Mouse (Mus musculus): ENCODE results near the gene Gm45062. TPM values are rescaled to one million over a fixed set of nuclear protein-coding genes. Genes with fewer than 3 reads are reported as not detected.

Gm45062 gene
- polyA plus RNA-seq, 1 experiment from 2014 or later: 8.1 TPM

DNA sequence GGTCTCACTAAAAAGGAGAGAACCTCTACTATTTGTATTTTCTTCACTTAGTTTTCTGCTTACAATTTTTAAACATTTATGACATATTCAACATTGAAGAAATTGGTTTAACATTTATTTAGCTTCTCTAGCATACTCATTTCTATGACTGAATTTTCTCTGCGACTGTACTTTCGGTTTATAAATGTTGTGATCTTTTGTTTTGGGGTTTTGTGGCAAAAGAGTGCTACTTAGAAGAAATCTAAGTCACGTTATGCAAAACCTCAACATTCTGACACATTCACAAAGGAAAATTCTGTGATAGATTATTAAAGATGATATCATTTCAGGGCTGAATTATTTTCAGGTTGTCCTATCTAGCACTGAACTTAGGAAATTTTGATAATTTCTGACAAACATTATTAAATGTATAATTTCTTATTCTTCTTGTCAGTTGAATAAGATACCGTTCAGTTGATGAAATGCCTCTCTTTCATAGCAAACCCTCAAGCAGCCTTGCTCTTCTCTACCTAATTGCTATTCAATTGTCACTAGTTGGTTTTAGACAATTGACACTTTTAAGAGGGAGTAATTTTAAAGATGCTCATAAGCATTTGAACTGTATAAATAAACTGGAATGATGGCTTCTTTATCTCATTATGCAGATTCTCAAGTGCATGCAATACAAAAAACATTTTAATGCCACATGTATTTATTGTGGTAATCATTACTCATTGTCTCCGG, 297.8 kb downstream of the Gm45062 start:
- Histone ChIP-seq H3K4me3 (no peak overlapping the region), H3K27me3 (replicated peaks) (no peaks in the 10 kb centered on the region), H3K9ac (no peak overlapping the region), H3K4me2 (no peak overlapping the region), H3K4me1 (no peaks in the 10 kb centered on the region), H3K9me3 (no peaks in the 10 kb centered on the region), H3K27ac (replicated peaks) (no peak overlapping the region), H3K36me3 (peaks cover 16% of the 10 kb centered on the region)
- ATAC-seq (ENCODE audit: extremely low read depth, insufficient number of reproducible peaks, low FRiP score, low TSS enrichment): no peak
- WGBS: 89% methylated on average over 5 of the region's 5 CpGs

DNA sequence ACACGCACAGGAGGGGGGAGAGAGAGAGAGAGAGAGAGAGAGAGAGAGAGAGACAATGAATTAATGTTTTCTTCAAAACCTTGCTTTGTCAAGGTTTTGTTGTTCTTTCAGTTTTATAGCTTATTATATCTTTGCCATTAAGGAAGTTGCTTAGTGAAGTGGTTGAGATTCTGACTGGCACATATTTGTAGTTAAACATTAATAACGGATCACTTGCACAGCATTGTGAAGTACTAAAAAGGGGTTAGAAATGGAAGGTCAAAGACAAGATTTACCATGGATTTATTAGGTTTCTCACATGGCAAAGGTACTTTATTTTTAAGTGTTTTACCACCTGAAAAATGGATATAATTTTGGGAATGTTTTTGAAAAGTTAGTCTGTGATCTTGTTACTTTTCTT, 301.4 kb downstream of the Gm45062 start:
- ATAC-seq (ENCODE audit: extremely low read depth, insufficient number of reproducible peaks, low FRiP score, low TSS enrichment): no peak
- WGBS: 92% methylated on average over 2 of the region's 2 CpGs

DNA sequence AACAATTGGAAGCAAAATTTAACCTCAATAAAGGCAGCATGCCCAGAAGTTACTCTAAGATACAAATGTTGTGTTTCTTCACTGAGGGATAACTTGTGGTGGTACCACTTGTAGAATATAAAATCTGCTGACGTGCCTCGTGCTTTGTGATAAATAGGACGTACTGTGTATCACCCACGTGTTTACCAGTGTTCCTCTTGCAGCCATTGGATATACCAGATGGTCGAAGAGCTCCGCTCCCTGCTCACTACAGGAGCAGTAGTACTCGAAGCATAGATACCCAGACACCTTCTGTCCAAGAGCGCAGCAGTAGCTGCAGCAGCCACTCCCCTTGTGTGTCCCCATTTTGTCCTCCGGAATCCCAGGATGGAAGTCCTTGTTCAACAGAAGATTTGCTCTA, 323.1 kb downstream of the Gm45062 start:
- Histone ChIP-seq H3K4me1 (no peaks in the 10 kb centered on the region), H3K36me3 (peaks cover 25% of the 10 kb centered on the region), H3K27me3 (replicated peaks) (no peaks in the 10 kb centered on the region), H3K4me3 (no peak overlapping the region), H3K4me2 (no peak overlapping the region), H3K9ac (no peak overlapping the region), H3K9me3 (no peaks in the 10 kb centered on the region), H3K27ac (replicated peaks) (no peak overlapping the region)
- no peak for ATAC-seq (ENCODE audit: extremely low read depth, insufficient number of reproducible peaks, low FRiP score, low TSS enrichment)
- WGBS: 89% methylated on average over 9 of the region's 9 CpGs

More for the DNA sequence above, 301.4 kb downstream of the Gm45062 start:
- Histone ChIP-seq H3K4me2 (no peak overlapping the region), H3K9me3 (no peaks in the 10 kb centered on the region), H3K4me1 (no peaks in the 10 kb centered on the region), H3K36me3 (peaks cover 11% of the 10 kb centered on the region), H3K4me3 (no peak overlapping the region), H3K9ac (no peak overlapping the region), H3K27me3 (replicated peaks) (no peaks in the 10 kb centered on the region), H3K27ac (replicated peaks) (no peak overlapping the region)

DNA sequence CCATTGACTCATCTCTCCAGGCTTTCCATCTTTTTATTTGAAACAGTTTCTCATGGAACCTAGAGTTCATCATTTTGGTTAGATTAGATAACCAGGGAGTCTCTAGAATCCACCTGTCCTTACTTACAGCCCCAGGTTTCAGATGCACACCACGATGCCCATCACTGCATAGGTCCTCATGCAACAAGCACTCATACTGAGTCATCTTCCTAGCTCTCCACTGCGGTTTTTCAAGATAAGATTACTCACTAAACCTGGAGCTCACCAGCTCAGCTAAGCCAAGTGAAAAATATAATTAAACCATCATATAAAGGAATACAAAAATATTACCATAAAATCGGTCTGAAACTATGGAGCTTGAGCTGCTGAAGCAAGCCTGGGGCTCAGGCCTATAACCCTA, 324.6 kb downstream of the Gm45062 start:
- ATAC-seq (ENCODE audit: extremely low read depth, insufficient number of reproducible peaks, low FRiP score, low TSS enrichment): no peak
- WGBS: 59% methylated on average over 3 of the region's 3 CpGs
- H3K27me3 ChIP-seq (replicated peaks): no peaks in the 10 kb centered on the region

DNA sequence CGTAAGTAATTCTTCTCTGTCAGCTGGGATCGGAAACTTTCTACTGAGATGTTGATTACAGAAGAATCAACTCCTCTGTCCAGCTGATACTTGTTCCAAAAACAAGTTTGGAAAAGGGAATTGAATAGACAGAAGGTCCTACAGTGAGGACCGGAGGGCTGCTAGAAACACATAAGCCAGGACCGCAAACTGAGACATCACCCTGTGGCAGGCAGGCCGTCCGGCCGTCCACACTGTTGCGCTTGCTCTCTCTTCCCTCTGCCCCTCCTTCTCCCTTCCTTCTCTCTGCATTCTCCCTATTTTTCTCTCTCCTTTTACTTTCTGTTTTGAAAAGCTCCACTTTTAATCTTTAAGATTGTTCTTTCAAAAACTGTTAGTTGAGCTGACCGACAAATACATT, 332.4 kb downstream of the Gm45062 start:
- Histone ChIP-seq H3K9ac (no peak overlapping the region), H3K4me2 (0 out of 2 replicates have a peak overlapping the region, but pooled peaks have one; percentile 3), H3K4me3 (no peak overlapping the region), H3K9me3 (no peaks in the 10 kb centered on the region), H3K27ac (replicated peaks) (no peak overlapping the region), H3K27me3 (replicated peaks) (no peaks in the 10 kb centered on the region), H3K36me3 (peaks cover 29% of the 10 kb centered on the region), H3K4me1 (no peaks in the 10 kb centered on the region)
- ATAC-seq (ENCODE audit: extremely low read depth, insufficient number of reproducible peaks, low FRiP score, low TSS enrichment): no peak
- WGBS: 77% methylated on average over 9 of the region's 9 CpGs

More for the DNA sequence above, 324.6 kb downstream of the Gm45062 start:
- Histone ChIP-seq H3K9me3 (no peaks in the 10 kb centered on the region), H3K36me3 (peaks cover 30% of the 10 kb centered on the region), H3K4me2 (no peak overlapping the region), H3K4me3 (no peak overlapping the region), H3K27ac (replicated peaks) (no peak overlapping the region), H3K9ac (no peak overlapping the region), H3K4me1 (no peaks in the 10 kb centered on the region)

DNA sequence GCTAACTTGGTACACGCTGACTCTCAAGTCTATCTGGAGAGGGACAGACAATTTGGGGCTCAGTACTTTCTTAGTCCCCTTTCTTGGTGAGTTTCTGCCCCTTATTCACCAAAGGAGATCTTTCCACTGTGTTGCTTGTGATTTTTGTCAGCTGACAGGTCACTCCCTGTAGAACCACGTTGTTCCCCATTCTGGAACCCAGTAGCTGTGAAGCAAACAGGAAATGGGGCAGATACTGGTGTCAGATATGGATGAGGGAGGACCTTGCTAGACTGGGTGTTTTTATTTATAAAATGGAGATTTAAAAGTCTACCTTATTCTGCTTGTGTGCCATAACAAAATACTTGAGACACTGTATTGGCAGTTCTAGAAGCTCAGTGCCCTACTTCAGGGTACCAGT, 358.1 kb downstream of the Gm45062 start:
- no peak overlapping the region for H3K4me2 ChIP-seq
- H3K9me3 ChIP-seq: no peaks in the 10 kb centered on the region
- H3K4me1 ChIP-seq: peaks cover 7% of the 10 kb centered on the region
- WGBS: 59% methylated on average over 2 of the region's 2 CpGs
- H3K27ac ChIP-seq (replicated peaks): no peak overlapping the region
- no peaks in the 10 kb centered on the region for H3K27me3 ChIP-seq (replicated peaks)
- ATAC-seq (ENCODE audit: extremely low read depth, insufficient number of reproducible peaks, low FRiP score, low TSS enrichment): no peak
- H3K4me3 ChIP-seq: no peak overlapping the region
- H3K36me3 ChIP-seq: no peaks in the 10 kb centered on the region
- no peak overlapping the region for H3K9ac ChIP-seq

DNA sequence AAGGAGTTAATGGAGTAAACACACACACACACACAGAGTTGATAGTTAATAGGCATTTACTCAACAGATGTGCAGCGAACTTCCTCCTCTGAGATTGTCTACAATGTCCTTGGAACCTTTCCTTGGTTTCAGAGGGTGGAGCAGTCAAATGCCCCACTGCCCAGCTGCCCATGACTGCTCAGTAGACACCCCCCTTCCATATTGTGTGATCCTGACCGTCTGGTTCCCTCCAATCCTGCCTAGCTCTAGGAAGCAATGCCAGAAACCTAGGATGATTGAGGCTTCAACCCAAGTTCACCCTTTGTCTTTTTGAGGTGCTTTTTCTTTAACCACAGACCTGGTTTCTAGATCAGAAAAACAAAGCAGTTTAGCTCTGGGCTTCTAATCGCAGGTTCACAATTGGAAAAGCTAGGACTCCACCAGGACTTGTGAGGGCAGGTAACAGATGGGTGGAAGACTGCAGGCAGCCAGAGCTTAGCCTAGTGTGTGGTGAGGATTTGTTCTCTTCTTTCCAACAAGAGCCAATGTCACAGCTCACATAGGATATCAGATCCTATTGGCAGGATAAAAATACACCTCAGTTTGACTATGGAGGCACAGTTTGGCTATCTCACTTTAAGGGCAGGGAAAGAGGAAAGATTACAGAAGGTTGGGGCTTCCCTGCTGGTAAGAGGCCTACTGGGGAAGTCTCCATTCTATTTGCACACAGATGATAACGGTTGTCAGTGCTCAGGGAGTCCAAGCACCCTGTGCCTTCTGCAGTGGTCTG, 360.5 kb downstream of the Gm45062 start:
- Histone ChIP-seq H3K9me3 (no peaks in the 10 kb centered on the region), H3K9ac (no peak overlapping the region), H3K4me2 (no peak overlapping the region), H3K27ac (replicated peaks) (no peak overlapping the region), H3K36me3 (no peaks in the 10 kb centered on the region), H3K4me1 (peaks cover 7% of the 10 kb centered on the region), H3K27me3 (replicated peaks) (no peaks in the 10 kb centered on the region), H3K4me3 (no peak overlapping the region)
- ATAC-seq (ENCODE audit: extremely low read depth, insufficient number of reproducible peaks, low FRiP score, low TSS enrichment): no peak
- 66% methylated on average over 4 of the region's 4 CpGs for WGBS

DNA sequence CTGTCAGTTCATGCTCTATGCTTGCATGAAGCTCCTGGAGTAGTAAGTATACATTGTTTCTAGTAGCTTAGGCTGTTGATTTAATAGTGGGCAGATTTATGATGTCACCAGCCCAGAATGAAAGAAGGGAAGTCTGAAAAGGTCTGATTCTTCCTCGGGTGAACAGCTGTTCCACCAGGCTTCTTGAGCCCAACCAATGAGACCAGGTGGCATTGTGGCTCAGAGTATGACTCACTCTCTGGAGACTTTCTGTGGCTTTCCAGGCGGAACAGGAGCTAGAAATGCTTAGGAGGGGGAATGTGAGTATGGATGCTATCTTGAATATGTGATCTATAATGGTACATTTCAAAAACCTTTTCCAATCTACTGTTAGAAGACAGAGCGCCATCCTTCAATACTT, 363.8 kb downstream of the Gm45062 start:
- Histone ChIP-seq H3K36me3 (no peaks in the 10 kb centered on the region), H3K9me3 (no peaks in the 10 kb centered on the region), H3K9ac (no peak overlapping the region), H3K27me3 (replicated peaks) (no peaks in the 10 kb centered on the region), H3K4me3 (no peak overlapping the region), H3K4me2 (no peak overlapping the region), H3K4me1 (peaks cover 7% of the 10 kb centered on the region), H3K27ac (replicated peaks) (no peak overlapping the region)
- no peak for ATAC-seq (ENCODE audit: extremely low read depth, insufficient number of reproducible peaks, low FRiP score, low TSS enrichment)
- WGBS: 64% methylated on average over 3 of the region's 3 CpGs

DNA sequence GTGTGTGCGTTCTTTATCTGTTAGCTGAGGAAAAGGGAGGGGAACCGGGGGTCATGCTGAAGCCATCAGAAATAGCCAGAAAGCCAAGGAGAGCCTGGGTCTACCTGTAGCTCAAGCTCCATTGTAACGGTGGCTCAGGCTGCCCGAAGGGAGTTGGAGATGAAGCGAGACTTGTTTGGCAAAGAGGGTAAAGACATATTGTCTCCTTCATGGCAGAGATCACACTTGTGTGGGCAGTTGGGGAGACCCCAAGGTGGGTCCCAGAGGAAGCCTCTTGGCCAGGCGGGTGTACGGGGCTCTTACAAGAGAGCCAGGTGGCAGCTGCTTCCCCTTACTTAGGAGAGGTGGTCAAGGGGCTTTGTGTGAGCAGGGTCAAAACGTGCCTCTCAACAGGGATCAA, 369.0 kb downstream of the Gm45062 start:
- Histone ChIP-seq H3K27me3 (replicated peaks) (no peaks in the 10 kb centered on the region), H3K4me3 (no peak overlapping the region), H3K9me3 (no peaks in the 10 kb centered on the region), H3K36me3 (no peaks in the 10 kb centered on the region), H3K4me1 (0 out of 2 replicates have a peak, but pooled peaks cover 7% of the 10 kb centered on the region), H3K9ac (no peak overlapping the region), H3K27ac (replicated peaks) (no peak overlapping the region), H3K4me2 (no peak overlapping the region)
- ATAC-seq (ENCODE audit: extremely low read depth, insufficient number of reproducible peaks, low FRiP score, low TSS enrichment): no peak
- WGBS: 84% methylated on average over 8 of the region's 8 CpGs

DNA sequence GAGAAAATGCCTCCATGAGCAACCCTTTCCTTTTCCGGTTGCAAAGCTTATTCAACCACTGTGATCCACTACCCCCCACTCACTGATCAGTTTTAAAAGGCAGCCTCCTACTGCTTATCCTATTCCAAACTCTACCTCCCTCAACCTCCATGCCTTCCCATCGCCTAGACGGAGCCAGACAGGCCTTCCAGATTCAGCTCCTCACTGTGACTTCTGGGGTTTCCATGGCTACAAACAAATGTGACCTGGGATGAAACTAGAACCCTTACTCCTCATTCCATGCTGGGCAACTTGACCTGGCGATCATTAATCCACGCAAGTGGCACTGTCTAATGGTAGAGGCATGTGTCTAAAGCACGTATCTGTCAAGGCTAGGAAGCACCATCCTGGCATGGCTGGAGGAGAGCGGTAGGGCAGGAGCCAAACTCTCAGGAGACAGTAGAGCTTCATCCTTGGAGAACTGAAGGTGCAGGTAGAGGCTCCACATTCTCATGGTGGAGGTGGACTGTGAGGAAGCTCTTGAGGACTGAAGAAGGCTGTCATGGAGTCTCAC, 369.5 kb downstream of the Gm45062 start:
- 82% methylated on average over 7 of the region's 7 CpGs for WGBS

DNA sequence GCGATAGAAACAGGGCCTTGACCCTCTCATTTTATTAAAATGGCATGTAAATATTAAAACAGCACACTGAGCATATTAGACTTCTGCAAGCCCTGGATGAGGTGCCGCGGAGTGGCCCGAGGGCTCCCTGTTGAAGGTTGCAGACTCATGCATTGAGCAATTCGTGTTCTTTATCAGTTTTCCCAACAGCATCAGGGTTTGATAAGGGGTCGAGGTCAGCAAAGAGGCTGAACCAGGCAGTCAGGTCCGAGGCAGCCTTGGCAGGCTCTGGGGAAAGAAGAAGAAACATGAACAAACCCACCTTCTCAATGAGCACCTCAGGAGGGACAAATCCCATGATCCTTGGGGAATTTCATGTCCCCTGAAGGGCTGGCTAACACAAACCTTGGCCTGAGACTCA, 371.3 kb downstream of the Gm45062 start:
- H3K4me3 ChIP-seq: no peak overlapping the region
- no peak for ATAC-seq (ENCODE audit: extremely low read depth, insufficient number of reproducible peaks, low FRiP score, low TSS enrichment)

More for the DNA sequence above, 369.5 kb downstream of the Gm45062 start:
- no peak overlapping the region for H3K27ac ChIP-seq (replicated peaks)
- H3K27me3 ChIP-seq (replicated peaks): no peaks in the 10 kb centered on the region
- no peaks in the 10 kb centered on the region for H3K36me3 ChIP-seq
- no peak overlapping the region for H3K9ac ChIP-seq
- ATAC-seq (ENCODE audit: extremely low read depth, insufficient number of reproducible peaks, low FRiP score, low TSS enrichment): no peak
- no peaks in the 10 kb centered on the region for H3K9me3 ChIP-seq
- H3K4me3 ChIP-seq: no peak overlapping the region
- 0 out of 2 replicates have a peak, but pooled peaks cover 7% of the 10 kb centered on the region for H3K4me1 ChIP-seq
- H3K4me2 ChIP-seq: no peak overlapping the region

More for the DNA sequence above, 371.3 kb downstream of the Gm45062 start:
- Histone ChIP-seq H3K27ac (replicated peaks) (no peak overlapping the region), H3K27me3 (replicated peaks) (no peaks in the 10 kb centered on the region), H3K9me3 (no peaks in the 10 kb centered on the region), H3K4me2 (no peak overlapping the region), H3K9ac (no peak overlapping the region), H3K36me3 (no peaks in the 10 kb centered on the region), H3K4me1 (0 out of 2 replicates have a peak, but pooled peaks cover 7% of the 10 kb centered on the region)
- 62% methylated on average over 7 of the region's 7 CpGs for WGBS

All from heart, embryonic 13.5 days (tissue).